Mouse (Mus musculus): ENCODE measurements around the gene Samd5. TPM values are rescaled to one million over a fixed set of nuclear protein-coding genes. Genes with fewer than 3 reads are reported as not detected.

Samd5 gene
- polyA plus RNA-seq, 2 experiments: 0.29 to 0.41 TPM

DNA sequence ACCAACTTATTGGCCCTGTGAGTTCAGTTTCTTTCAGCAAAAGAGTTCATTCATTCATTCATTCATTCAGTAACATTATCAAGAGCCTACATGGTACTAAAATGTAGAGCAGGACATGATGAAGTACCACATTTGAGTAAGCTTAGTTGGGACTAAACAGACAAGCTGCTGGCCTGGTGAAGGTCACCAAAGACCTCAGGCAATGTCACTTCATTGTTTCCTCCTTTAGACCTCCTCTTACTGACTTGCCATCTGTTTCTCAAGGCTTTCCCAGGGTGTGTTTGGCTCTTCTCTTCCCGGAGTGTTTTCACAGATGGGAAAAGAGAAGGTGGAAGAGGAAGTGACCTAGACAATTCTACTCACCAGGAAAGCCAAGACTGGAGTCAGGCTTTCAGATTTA lies 54.0 kb downstream of the Samd5 start:
- WGBS (ENCODE audit: insufficient replicate concordance): 15% methylated on average over 1 of the region's 1 CpGs
- Histone ChIP-seq H3K4me2 (ENCODE audit: low read depth) (no peak overlapping the region), H3K36me3 (replicated peaks; ENCODE audit: control insufficient read depth, insufficient read depth, low read depth) (no peaks in the 10 kb centered on the region), H3K9me3 (ENCODE audit: control insufficient read depth, low read length) (no peaks in the 10 kb centered on the region), H3K27ac (no peak overlapping the region), H3K4me1 (replicated peaks; ENCODE audit: control insufficient read depth in 2 of 2, insufficient read depth in 2 of 2, low read length in 1 of 2) (no peaks in the 10 kb centered on the region), H3K9ac (replicated peaks) (no peak overlapping the region), H3K27me3 (ENCODE audit: control insufficient read depth, insufficient read depth, low read length) (no peaks in the 10 kb centered on the region), H3K4me3 (ENCODE audit: insufficient read depth in 1 of 2, low read depth in 2 of 2, low read length in 2 of 2) (no peak overlapping the region)
- no peak for DNase-seq (ENCODE audit: low read depth in 3 of 3, low spot score in 3 of 3)
- TF ChIP-seq EP300 (IDR thresholded peaks at IDR 0.05; ENCODE audit: low read depth) (no peak), CTCF (IDR thresholded peaks at IDR 0.05; ENCODE audit: low read depth) (no peak)
- no peak for ATAC-seq (ENCODE audit: insufficient read depth)

DNA sequence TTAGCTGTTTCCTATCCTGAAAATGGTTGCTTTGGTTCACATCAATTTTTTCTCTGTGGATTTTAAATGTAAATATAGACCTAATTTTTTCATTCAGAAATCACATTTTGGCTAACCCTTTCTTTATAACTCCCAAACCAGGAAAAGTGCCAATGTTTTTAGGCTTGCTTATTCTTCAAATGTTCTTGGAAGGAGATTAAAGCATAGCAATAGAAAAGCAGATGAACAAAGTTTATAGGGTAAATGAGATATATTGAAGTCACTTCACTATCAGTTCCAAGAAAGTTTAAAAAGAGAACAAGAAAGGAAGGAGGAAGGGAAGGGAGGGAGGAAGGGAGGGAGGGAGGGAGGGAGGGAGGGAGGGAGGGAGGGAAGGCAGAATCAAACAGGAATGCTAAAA lies 60.0 kb downstream of the Samd5 start:
- Histone ChIP-seq H3K36me3 (replicated peaks; ENCODE audit: control insufficient read depth, insufficient read depth, low read depth) (no peaks in the 10 kb centered on the region), H3K4me2 (ENCODE audit: low read depth) (no peak overlapping the region), H3K27me3 (ENCODE audit: control insufficient read depth, insufficient read depth, low read length) (no peaks in the 10 kb centered on the region), H3K4me1 (replicated peaks; ENCODE audit: control insufficient read depth in 2 of 2, insufficient read depth in 2 of 2, low read length in 1 of 2) (no peaks in the 10 kb centered on the region), H3K9me3 (ENCODE audit: control insufficient read depth, low read length) (no peaks in the 10 kb centered on the region), H3K4me3 (ENCODE audit: insufficient read depth in 1 of 2, low read depth in 2 of 2, low read length in 2 of 2) (no peak overlapping the region), H3K9ac (replicated peaks) (no peak overlapping the region), H3K27ac (no peak overlapping the region)
- ATAC-seq (ENCODE audit: insufficient read depth) (no peak), DNase-seq (ENCODE audit: low read depth in 3 of 3, low spot score in 3 of 3) (no peak)
- TF ChIP-seq CTCF (IDR thresholded peaks at IDR 0.05; ENCODE audit: low read depth) (no peak), EP300 (IDR thresholded peaks at IDR 0.05; ENCODE audit: low read depth) (no peak)

DNA sequence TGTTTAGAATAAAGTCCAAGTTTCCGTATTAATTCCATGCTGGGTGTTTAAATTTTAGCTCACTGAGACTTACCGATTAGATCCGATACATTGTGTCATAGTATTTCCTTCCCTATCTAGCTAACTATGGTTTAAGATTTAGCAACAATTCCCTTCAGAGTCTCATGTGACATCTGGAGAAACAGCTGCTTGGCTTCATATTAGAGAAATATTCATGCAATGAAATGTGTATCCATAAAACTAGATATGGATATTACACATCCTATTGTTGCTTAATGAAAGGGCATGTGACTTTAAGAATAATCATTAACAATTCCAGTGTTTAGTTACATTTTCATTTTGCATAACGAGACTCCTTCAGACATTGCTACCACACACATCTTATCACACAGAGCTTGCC lies 66.2 kb downstream of the Samd5 start:
- DNase-seq (ENCODE audit: low read depth in 3 of 3, low spot score in 3 of 3): no peak
- TF ChIP-seq CTCF (IDR thresholded peaks at IDR 0.05; ENCODE audit: low read depth) (no peak), EP300 (IDR thresholded peaks at IDR 0.05; ENCODE audit: low read depth) (no peak)
- Histone ChIP-seq H3K4me3 (ENCODE audit: insufficient read depth in 1 of 2, low read depth in 2 of 2, low read length in 2 of 2) (no peak overlapping the region), H3K9me3 (ENCODE audit: control insufficient read depth, low read length) (no peaks in the 10 kb centered on the region), H3K36me3 (replicated peaks; ENCODE audit: control insufficient read depth, insufficient read depth, low read depth) (no peaks in the 10 kb centered on the region), H3K9ac (replicated peaks) (no peak overlapping the region), H3K4me1 (replicated peaks; ENCODE audit: control insufficient read depth in 2 of 2, insufficient read depth in 2 of 2, low read length in 1 of 2) (no peaks in the 10 kb centered on the region), H3K27me3 (ENCODE audit: control insufficient read depth, insufficient read depth, low read length) (no peaks in the 10 kb centered on the region), H3K27ac (no peak overlapping the region), H3K4me2 (ENCODE audit: low read depth) (no peak overlapping the region)
- 61% methylated on average over 4 of the region's 4 CpGs for WGBS (ENCODE audit: insufficient replicate concordance)
- ATAC-seq (ENCODE audit: insufficient read depth): no peak

DNA sequence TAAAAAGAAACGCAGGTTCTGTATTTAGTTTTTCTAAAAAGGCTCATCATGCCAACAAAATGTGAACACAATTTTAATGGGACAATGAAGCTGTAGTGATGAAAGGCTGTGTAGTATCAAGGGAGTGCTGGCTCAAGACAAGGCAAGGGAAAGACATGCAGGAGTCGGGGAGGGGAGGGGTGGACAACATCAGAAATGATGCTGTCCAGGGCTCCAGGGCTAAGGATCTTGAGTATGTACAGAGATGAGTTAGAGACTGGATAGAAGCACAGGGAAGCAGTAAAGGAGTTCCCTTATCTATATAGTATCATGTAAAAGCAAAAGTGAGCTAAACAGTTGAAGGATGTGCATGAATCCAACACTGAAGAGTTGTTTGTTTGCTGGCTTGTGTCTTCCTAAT lies 67.9 kb downstream of the Samd5 start:
- 68% methylated on average over 2 of the region's 2 CpGs for WGBS (ENCODE audit: insufficient replicate concordance)
- Histone ChIP-seq H3K4me3 (ENCODE audit: insufficient read depth in 1 of 2, low read depth in 2 of 2, low read length in 2 of 2) (no peak overlapping the region), H3K4me2 (ENCODE audit: low read depth) (no peak overlapping the region), H3K9ac (replicated peaks) (no peak overlapping the region), H3K36me3 (replicated peaks; ENCODE audit: control insufficient read depth, insufficient read depth, low read depth) (no peaks in the 10 kb centered on the region), H3K9me3 (ENCODE audit: control insufficient read depth, low read length) (no peaks in the 10 kb centered on the region), H3K27ac (no peak overlapping the region), H3K4me1 (replicated peaks; ENCODE audit: control insufficient read depth in 2 of 2, insufficient read depth in 2 of 2, low read length in 1 of 2) (no peaks in the 10 kb centered on the region), H3K27me3 (ENCODE audit: control insufficient read depth, insufficient read depth, low read length) (no peaks in the 10 kb centered on the region)
- ATAC-seq (ENCODE audit: insufficient read depth) (no peak), DNase-seq (ENCODE audit: low read depth in 3 of 3, low spot score in 3 of 3) (no peak)
- TF ChIP-seq CTCF (IDR thresholded peaks at IDR 0.05; ENCODE audit: low read depth) (no peak), EP300 (IDR thresholded peaks at IDR 0.05; ENCODE audit: low read depth) (no peak)

DNA sequence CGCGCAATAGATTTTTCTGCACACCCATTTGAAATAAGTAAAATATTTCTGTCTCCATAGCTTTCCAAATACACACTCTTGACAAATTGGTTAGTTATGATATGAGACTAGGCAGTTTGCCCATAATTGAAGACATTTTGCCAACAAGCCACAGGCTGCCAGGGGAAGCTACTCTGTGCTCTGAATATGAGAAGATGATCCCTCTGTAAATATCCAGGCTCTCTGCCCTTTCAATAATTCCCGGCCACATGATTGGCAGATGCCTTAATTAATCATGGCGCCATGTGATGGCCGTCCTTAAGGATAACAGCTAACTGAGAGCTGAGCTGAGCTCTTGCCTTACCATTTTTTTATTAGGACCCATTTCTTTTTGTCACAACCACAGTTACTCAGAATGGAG lies 69.4 kb downstream of the Samd5 start:
- Histone ChIP-seq H3K4me2 (ENCODE audit: low read depth) (no peak overlapping the region), H3K4me3 (ENCODE audit: insufficient read depth in 1 of 2, low read depth in 2 of 2, low read length in 2 of 2) (no peak overlapping the region), H3K9me3 (ENCODE audit: control insufficient read depth, low read length) (no peaks in the 10 kb centered on the region), H3K4me1 (replicated peaks; ENCODE audit: control insufficient read depth in 2 of 2, insufficient read depth in 2 of 2, low read length in 1 of 2) (no peaks in the 10 kb centered on the region), H3K27ac (no peak overlapping the region), H3K9ac (replicated peaks) (no peak overlapping the region), H3K27me3 (ENCODE audit: control insufficient read depth, insufficient read depth, low read length) (no peaks in the 10 kb centered on the region), H3K36me3 (replicated peaks; ENCODE audit: control insufficient read depth, insufficient read depth, low read depth) (no peaks in the 10 kb centered on the region)
- 70% methylated on average over 5 of the region's 5 CpGs for WGBS (ENCODE audit: insufficient replicate concordance)
- no peak for ATAC-seq (ENCODE audit: insufficient read depth)
- no peak for DNase-seq (ENCODE audit: low read depth in 3 of 3, low spot score in 3 of 3)
- TF ChIP-seq CTCF (IDR thresholded peaks at IDR 0.05; ENCODE audit: low read depth): no peak
- TF ChIP-seq EP300 (IDR thresholded peaks at IDR 0.05; ENCODE audit: low read depth): no peak

DNA sequence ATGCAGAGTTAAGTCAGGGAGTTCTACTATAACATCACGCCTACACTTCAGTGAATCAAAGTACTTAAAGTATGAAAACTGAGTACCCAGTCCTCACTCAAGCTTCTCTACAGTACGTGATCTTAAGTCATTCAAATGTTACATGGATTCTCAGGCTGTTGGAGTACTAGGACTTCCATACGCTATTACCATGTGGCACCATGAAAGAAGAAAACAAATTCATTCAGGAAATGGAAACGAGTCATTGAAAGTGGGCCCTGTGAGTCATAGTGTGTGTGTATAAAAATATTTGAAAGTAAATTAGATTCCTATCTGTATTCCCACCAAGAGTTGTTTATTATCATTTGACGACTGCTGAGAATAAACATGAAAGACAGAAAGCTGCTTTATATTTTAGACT lies 71.7 kb downstream of the Samd5 start:
- H3K4me1 ChIP-seq (replicated peaks; ENCODE audit: control insufficient read depth in 2 of 2, insufficient read depth in 2 of 2, low read length in 1 of 2): no peaks in the 10 kb centered on the region
- WGBS (ENCODE audit: insufficient replicate concordance): 60% methylated on average over 5 of the region's 5 CpGs
- no peaks in the 10 kb centered on the region for H3K9me3 ChIP-seq (ENCODE audit: control insufficient read depth, low read length)
- H3K27ac ChIP-seq: no peak overlapping the region
- no peak for DNase-seq (ENCODE audit: low read depth in 3 of 3, low spot score in 3 of 3)
- no peaks in the 10 kb centered on the region for H3K27me3 ChIP-seq (ENCODE audit: control insufficient read depth, insufficient read depth, low read length)
- no peaks in the 10 kb centered on the region for H3K36me3 ChIP-seq (replicated peaks; ENCODE audit: control insufficient read depth, insufficient read depth, low read depth)
- ATAC-seq (ENCODE audit: insufficient read depth): no peak
- TF ChIP-seq CTCF (IDR thresholded peaks at IDR 0.05; ENCODE audit: low read depth) (no peak), EP300 (IDR thresholded peaks at IDR 0.05; ENCODE audit: low read depth) (no peak)
- H3K4me3 ChIP-seq (ENCODE audit: insufficient read depth in 1 of 2, low read depth in 2 of 2, low read length in 2 of 2): no peak overlapping the region
- H3K9ac ChIP-seq (replicated peaks): no peak overlapping the region
- no peak overlapping the region for H3K4me2 ChIP-seq (ENCODE audit: low read depth)
